Mouse (Mus musculus) C2C12 (cell line): ENCODE results near the gene Zic4.

Source experiments
- CEBPB ChIP-seq: IDR thresholded peaks from one replicate; pipeline ENCODE4 v1.6.1; 2011; ENCODE audit warnings: low read depth, mild to moderate bottlenecking, control low read depth, moderate library complexity
- CTCF ChIP-seq: IDR thresholded peaks from one replicate; pipeline ENCODE4 v1.5.1; 2011; ENCODE audit not compliant: control insufficient read depth, insufficient read depth, insufficient read length
- MYOD1 ChIP-seq: IDR thresholded peaks from one replicate; pipeline ENCODE4 v1.6.1; 2011; ENCODE audit warnings: low read depth; ENCODE audit not compliant: control insufficient read depth, insufficient read length

GRCm38 (mm10) chr9:91377036-91377872, 15.0 kb downstream of the Zic4 start:
- TF ChIP-seq CTCF (no peak), CEBPB (no peak), MYOD1 (no peak)
